Mouse (Mus musculus) c-Kit-positive CD71-positive TER-119-negative erythroid progenitor cells, embryonic 14.5 days (primary cell): ENCODE results near the gene Iqcg.
A peak's percentile ranks its signal among the peaks of the same experiment; 100 is the strongest.

Experiments used
- DNase-seq: peaks from one replicate; pipeline ENCODE4 v3.0.0-alpha.2; 2013; ENCODE audit warnings: low read depth

Gene Iqcg

GRCm38 (mm10) chr16:33053141-33053540, 2.9 kb downstream of the Iqcg start:
- DNase-seq, result no peak

- no peak for DNase-seq
Measured at GRCm38 (mm10) chr16:33049809-33050208, 6.2 kb downstream of the Iqcg start.

- no peak for DNase-seq
Measured at GRCm38 (mm10) chr16:33048686-33049085, 7.3 kb downstream of the Iqcg start.

GRCm38 (mm10) chr16:33048004-33048403, 8.0 kb downstream of the Iqcg start:
- DNase-seq, result no peak

- DNase-seq, result no peak
Measured at GRCm38 (mm10) chr16:33043268-33043667, 12.8 kb downstream of the Iqcg start.

GRCm38 (mm10) chr16:33042682-33043081, 13.3 kb downstream of the Iqcg start:
- no peak for DNase-seq

GRCm38 (mm10) chr16:33036006-33036405, 20.0 kb downstream of the Iqcg start:
- DNase-seq, result no peak

- DNase-seq, result no peak
Measured at GRCm38 (mm10) chr16:33026357-33026756, 29.7 kb downstream of the Iqcg start.

- no peak for DNase-seq
Measured at GRCm38 (mm10) chr16:33024456-33025104, 31.4 kb downstream of the Iqcg start.

GRCm38 (mm10) chr16:33023750-33024149, 32.3 kb downstream of the Iqcg start:
- peak; percentile 81 for DNase-seq

GRCm38 (mm10) chr16:33021381-33021780, 34.6 kb downstream of the Iqcg start:
- no peak for DNase-seq

GRCm38 (mm10) chr16:33019117-33019770, 36.8 kb downstream of the Iqcg start:
- no peak for DNase-seq

- DNase-seq, result no peak
Measured at GRCm38 (mm10) chr16:33017677-33018349, 38.2 kb downstream of the Iqcg start.

GRCm38 (mm10) chr16:33015986-33016385, 40.0 kb downstream of the Iqcg start:
- DNase-seq, result no peak

GRCm38 (mm10) chr16:33015396-33015907, 40.6 kb downstream of the Iqcg start:
- DNase-seq, result no peak

- no peak for DNase-seq
Measured at GRCm38 (mm10) chr16:33014921-33015320, 41.1 kb downstream of the Iqcg start.

- DNase-seq, result no peak
Measured at GRCm38 (mm10) chr16:33013801-33014200, 42.2 kb downstream of the Iqcg start.

GRCm38 (mm10) chr16:33010166-33010565, 45.9 kb downstream of the Iqcg start:
- no peak for DNase-seq

- no peak for DNase-seq
Measured at GRCm38 (mm10) chr16:33007436-33007835, 48.6 kb downstream of the Iqcg start.

GRCm38 (mm10) chr16:33006888-33007287, 49.1 kb downstream of the Iqcg start:
- DNase-seq, result no peak

GRCm38 (mm10) chr16:33005216-33005615, 50.8 kb downstream of the Iqcg start:
- DNase-seq, result no peak

GRCm38 (mm10) chr16:32992158-32992557, 63.9 kb downstream of the Iqcg start:
- no peak for DNase-seq

GRCm38 (mm10) chr16:32984631-32985030, 71.4 kb downstream of the Iqcg start:
- no peak for DNase-seq
